Mouse (Mus musculus): ENCODE results near the gene Gm17654.
"Not testable (repeated sequence)": the region's sequence is repeated elsewhere in the genome, so short reads cannot be mapped to it uniquely, and the experiment has no call there.

- TF ChIP-seq CTCF (IDR thresholded peaks at IDR 0.05; ENCODE audit: control insufficient read depth, insufficient read depth, low read length); POLR2A (IDR thresholded peaks at IDR 0.05; ENCODE audit: borderline replicate concordance, control insufficient read depth, low read depth, low read length): not testable (repeated sequence)
These were observed 26.7 kb downstream of the Gm17654 start for GRCm38 (mm10) chr14:43552271-43552670.
